Mouse (Mus musculus): ENCODE data around the gene Atp5b.

GRCm38 (mm10) chr10:128039858-128040257, 43.2 kb upstream of the Atp5b start:
- TF ChIP-seq CTCF (IDR thresholded peaks at IDR 0.05; ENCODE audit: control insufficient read depth, insufficient read depth, low read length) (no peak), POLR2A (IDR thresholded peaks at IDR 0.05; ENCODE audit: borderline replicate concordance, control insufficient read depth, low read depth, low read length) (no peak)
